Mouse (Mus musculus) forebrain, embryonic 11.5 days (tissue): ENCODE results near the gene Olfr25. TPM values are rescaled to one million over a fixed set of nuclear protein-coding genes. Genes with fewer than 3 reads are reported as not detected.

Experiments
- ATAC-seq: fragments of 200-750 bp; cut with Nextera tagmentation; replicated peaks from 2 replicates; pipeline ENCODE4 v1.8.0; 2017; ENCODE audit warnings: moderate TSS enrichment; ENCODE audit not compliant: low FRiP score
- DNase-seq: peaks from one replicate; pipeline ENCODE4 v3.0.0-alpha.2; 2017; ENCODE audit warnings: low spot score
- H3K27ac ChIP-seq: fragments of 300-500 bp; sonication (generic); 2 replicates; pipeline ENCODE4 v1.5.1; 2014; ENCODE audit warnings: low read depth, low read length
- H3K27me3 ChIP-seq: fragments of 300-500 bp; sonication (generic); 2 replicates; pipeline ENCODE4 v1.6.1; 2014; ENCODE audit warnings: mild to moderate bottlenecking, low read length, mixed read lengths; ENCODE audit not compliant: control insufficient read depth, insufficient read depth
- H3K36me3 ChIP-seq: fragments of 300-500 bp; sonication (generic); 2 replicates; pipeline ENCODE4 v1.6.1; 2014; ENCODE audit warnings: mild to moderate bottlenecking, low read length, moderate library complexity, mixed read lengths; ENCODE audit not compliant: control insufficient read depth, insufficient read depth
- H3K4me1 ChIP-seq: fragments of 300-500 bp; sonication (generic); replicated peaks from 2 replicates; pipeline ENCODE4 v1.6.1; 2014; ENCODE audit warnings: low read length, mixed read lengths; ENCODE audit not compliant: control insufficient read depth, insufficient read depth
- H3K4me2 ChIP-seq: fragments of 300-500 bp; sonication (generic); 2 replicates; pipeline ENCODE4 v1.6.1; 2014; ENCODE audit warnings: low read depth, mild to moderate bottlenecking, low read length, moderate library complexity, mixed read lengths; ENCODE audit not compliant: severe bottlenecking
- H3K4me3 ChIP-seq: fragments of 300-500 bp; sonication (generic); 2 replicates; pipeline ENCODE4 v1.5.1; 2014; ENCODE audit warnings: low read depth, low read length
- H3K9ac ChIP-seq: fragments of 300-500 bp; sonication (generic); 2 replicates; pipeline ENCODE4 v1.6.1; 2014; ENCODE audit warnings: low read length
- H3K9me3 ChIP-seq: fragments of 300-500 bp; sonication (generic); 2 replicates; pipeline ENCODE4 v1.6.1; 2016; ENCODE audit warnings: low read length, mixed read lengths; ENCODE audit not compliant: control insufficient read depth
- WGBS: fragments of 180-500 bp; shearing (Covaris S2); extraction: QIAGEN DNeasy Blood & Tissue Kit; methylation state at CpG from one replicate; pipeline ENCODE4 v1.1.7; 2014; 5-methylcytosine and 5-hydroxymethylcytosine counted together
- polyA plus RNA-seq: library from polyadenylated mRNA; unstranded; fragments of >200 nt; fragmentation: Nextera tagmentation; extraction: Ambion mirVana; gene quantifications from 2 replicates; pipeline ENCODE4 v1.2.1, GENCODE M21; 2014

Olfr25 gene
- not detected in 2 replicates for polyA plus RNA-seq

GRCm38 (mm10) chr9:38328760-38329159 lies at the start of gene Olfr25:
TSS of gene Olfr25 (plus strand) at chr9:38329060.
- Histone ChIP-seq H3K9me3 (no peaks in the 10 kb centered on the region), H3K27ac (no peak within 1 kb of the TSS), H3K4me3 (no peak within 1 kb of the TSS), H3K36me3 (no peaks in the 10 kb centered on the region), H3K4me2 (no peak within 1 kb of the TSS), H3K9ac (no peak within 1 kb of the TSS), H3K27me3 (no peaks in the 10 kb centered on the region), H3K4me1 (no peaks in the 10 kb centered on the region)
- no peak for ATAC-seq
- WGBS, result 75% methylated on average over 3 of the region's 3 CpGs
- no peak for DNase-seq

DNA sequence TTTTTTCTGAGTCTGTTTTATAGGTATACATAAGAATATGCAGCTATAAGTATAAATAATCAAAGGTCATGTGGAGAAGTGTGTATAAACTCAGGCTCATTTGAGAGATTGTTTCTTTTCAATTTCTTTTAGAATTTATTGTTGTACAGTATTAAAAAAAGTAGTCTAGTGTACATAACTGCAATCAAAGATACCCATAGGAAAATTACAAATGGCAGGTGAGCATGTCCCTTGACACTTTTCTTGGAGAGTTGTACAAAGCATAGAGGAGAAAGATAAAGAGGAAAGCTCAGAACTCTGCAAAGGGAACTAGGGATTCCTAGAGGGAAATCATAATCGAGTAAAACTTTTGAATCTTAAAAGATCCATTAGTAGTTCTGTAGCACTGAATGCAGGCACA lies 38.1 kb upstream of the Olfr25 start, which contains the start of gene Olfr896-ps1:
Gene Olfr896-ps1 (plus strand): TSS at position 301 of the 400 bp plus-strand sequence.
- Histone ChIP-seq H3K4me1 (no peaks in the 10 kb centered on the region), H3K27me3 (no peaks in the 10 kb centered on the region), H3K9me3 (no peaks in the 10 kb centered on the region), H3K36me3 (no peaks in the 10 kb centered on the region), H3K4me2 (no peak within 1 kb of the TSS), H3K4me3 (no peak within 1 kb of the TSS), H3K9ac (no peak within 1 kb of the TSS), H3K27ac (no peak within 1 kb of the TSS)
- 84% methylated on average over 1 of the region's 1 CpGs for WGBS
- no peak for DNase-seq
- no peak for ATAC-seq

GRCm38 (mm10) chr9:38348111-38348510 lies 19.3 kb downstream of the Olfr25 start, which contains the start of gene Olfr898:
TSS of gene Olfr898 (plus strand) at chr9:38348411.
- ATAC-seq (no peak), DNase-seq (no peak)
- Histone ChIP-seq H3K9me3 (no peaks in the 10 kb centered on the region), H3K4me3 (no peak within 1 kb of the TSS), H3K27ac (no peak within 1 kb of the TSS), H3K9ac (no peak within 1 kb of the TSS), H3K27me3 (no peaks in the 10 kb centered on the region), H3K36me3 (no peaks in the 10 kb centered on the region), H3K4me2 (no peak within 1 kb of the TSS), H3K4me1 (no peaks in the 10 kb centered on the region)
- 93% methylated on average over 4 of the region's 4 CpGs for WGBS

DNA sequence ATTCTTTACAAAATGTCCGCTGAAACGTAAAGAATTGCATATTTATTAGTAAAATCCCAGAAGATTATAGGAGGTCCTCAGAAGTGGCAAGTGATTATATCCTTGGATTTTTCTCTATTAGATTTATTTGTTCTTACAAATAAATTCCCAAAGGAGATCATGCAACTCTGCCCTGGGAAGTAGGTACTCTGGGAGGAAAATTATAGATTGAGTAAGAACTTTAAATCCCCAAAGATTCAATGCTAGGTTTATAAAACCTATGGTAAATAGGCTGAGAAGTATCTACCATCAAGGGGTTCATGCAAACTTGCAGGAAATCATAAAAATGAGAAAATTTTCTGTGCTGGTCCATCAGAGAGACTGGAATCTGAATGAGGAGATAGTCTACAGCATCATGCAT lies 37.7 kb downstream of the Olfr25 start, which contains the start of gene Olfr250:
Gene Olfr250 (plus strand): TSS at position 301 of the 400 bp plus-strand sequence.
- no peaks in the 10 kb centered on the region for H3K4me1 ChIP-seq
- no peak for ATAC-seq
- no peak within 1 kb of the TSS for H3K4me2 ChIP-seq
- DNase-seq, result no peak
- H3K4me3 ChIP-seq, result no peak within 1 kb of the TSS
- no peaks in the 10 kb centered on the region for H3K36me3 ChIP-seq
- H3K27me3 ChIP-seq, result no peaks in the 10 kb centered on the region
- no peak within 1 kb of the TSS for H3K9ac ChIP-seq
- 85% methylated on average over 2 of the region's 2 CpGs for WGBS
- no peaks in the 10 kb centered on the region for H3K9me3 ChIP-seq
- no peak within 1 kb of the TSS for H3K27ac ChIP-seq

DNA sequence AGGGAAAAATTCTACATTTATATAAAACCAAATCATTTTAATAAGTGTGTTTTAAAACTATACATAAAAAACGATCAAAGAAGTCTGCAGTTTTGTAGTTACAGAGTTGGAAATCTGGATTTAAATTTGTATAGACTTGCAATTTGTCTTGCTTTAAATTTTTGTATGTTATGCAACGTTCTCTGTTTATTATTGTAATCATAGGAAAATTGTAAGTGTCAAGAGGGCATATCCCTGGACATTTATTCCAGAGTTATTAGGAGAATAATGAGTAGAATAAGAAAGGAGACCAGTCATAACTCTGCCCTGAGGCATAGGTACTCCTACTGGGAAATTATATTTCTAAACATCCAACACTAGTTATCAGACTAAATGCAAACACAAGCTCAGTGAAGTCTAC lies 47.9 kb downstream of the Olfr25 start, which contains the start of gene Olfr251:
Gene Olfr251 (plus strand): TSS at position 301 of the 400 bp plus-strand sequence.
- no peak within 1 kb of the TSS for H3K9ac ChIP-seq
- no peak for ATAC-seq
- no peaks in the 10 kb centered on the region for H3K4me1 ChIP-seq
- H3K4me3 ChIP-seq, result no peak within 1 kb of the TSS
- H3K27me3 ChIP-seq, result no peaks in the 10 kb centered on the region
- no peaks in the 10 kb centered on the region for H3K36me3 ChIP-seq
- H3K4me2 ChIP-seq, result no peak within 1 kb of the TSS
- 77% methylated on average over 2 of the region's 2 CpGs for WGBS
- no peaks in the 10 kb centered on the region for H3K9me3 ChIP-seq
- DNase-seq, result no peak
- H3K27ac ChIP-seq, result no peak within 1 kb of the TSS

Other genes with a start within 250 kb of the Olfr25 start
- not detected in 2 replicates for gene Olfr887, start 245.0 kb upstream of the Olfr25 start, polyA plus RNA-seq
- not detected in 2 replicates for gene Olfr888, start 220.9 kb upstream of the Olfr25 start, polyA plus RNA-seq
- gene Olfr889, start 213.9 kb upstream of the Olfr25 start, polyA plus RNA-seq, result 0.11 and 0.12 TPM in 2 replicates
- gene Olfr890, start 186.5 kb upstream of the Olfr25 start, polyA plus RNA-seq, result not detected in 2 replicates
- not detected in 2 replicates for gene Olfr891, start 148.2 kb upstream of the Olfr25 start, polyA plus RNA-seq
- not detected in 2 replicates for gene Olfr893, start 120.7 kb upstream of the Olfr25 start, polyA plus RNA-seq
- gene Olfr894, start 111.0 kb upstream of the Olfr25 start, polyA plus RNA-seq, result not detected in 2 replicates
- not detected in 2 replicates for gene Olfr143, start 76.3 kb upstream of the Olfr25 start, polyA plus RNA-seq
- not detected in 2 replicates for gene Olfr895, start 61.2 kb upstream of the Olfr25 start, polyA plus RNA-seq
- not detected in 2 replicates for gene Olfr896-ps1, start 38.0 kb upstream of the Olfr25 start, polyA plus RNA-seq
- not detected in 2 replicates for gene Olfr898, start 19.4 kb downstream of the Olfr25 start, polyA plus RNA-seq
- not detected in 2 replicates for gene Olfr250, start 37.8 kb downstream of the Olfr25 start, polyA plus RNA-seq
- not detected in 2 replicates for gene Olfr251, start 48.0 kb downstream of the Olfr25 start, polyA plus RNA-seq
- not detected in 2 replicates for gene Olfr147, start 72.6 kb downstream of the Olfr25 start, polyA plus RNA-seq
- gene Olfr901, start 100.4 kb downstream of the Olfr25 start, polyA plus RNA-seq, result not detected in 2 replicates
- not detected in 2 replicates for gene Olfr902, start 118.6 kb downstream of the Olfr25 start, polyA plus RNA-seq
- gene Olfr904, start 134.1 kb downstream of the Olfr25 start, polyA plus RNA-seq, result not detected in 2 replicates
- gene Olfr905, start 142.0 kb downstream of the Olfr25 start, polyA plus RNA-seq, result not detected in 2 replicates
- gene Olfr906, start 158.0 kb downstream of the Olfr25 start, polyA plus RNA-seq, result not detected in 2 replicates
- gene Olfr907, start 166.7 kb downstream of the Olfr25 start, polyA plus RNA-seq, result not detected in 2 replicates
- not detected in 2 replicates for gene Olfr911-ps1, start 192.5 kb downstream of the Olfr25 start, polyA plus RNA-seq
- gene Olfr910, start 208.8 kb downstream of the Olfr25 start, polyA plus RNA-seq, result not detected in 2 replicates